Mouse (Mus musculus): Measurements from ENCODE around the gene Alox8. TPM values are rescaled to one million over a fixed set of nuclear protein-coding genes. Genes with fewer than 3 reads are reported as not detected.

Alox8 gene
- total RNA-seq (2014; fragmentation: Nextera tagmentation) (not detected in 2 replicates), total RNA-seq (2017) (0.06 and 0.49 TPM in 2 replicates), polyA plus RNA-seq (2012) (not detected in 2 replicates)

DNA sequence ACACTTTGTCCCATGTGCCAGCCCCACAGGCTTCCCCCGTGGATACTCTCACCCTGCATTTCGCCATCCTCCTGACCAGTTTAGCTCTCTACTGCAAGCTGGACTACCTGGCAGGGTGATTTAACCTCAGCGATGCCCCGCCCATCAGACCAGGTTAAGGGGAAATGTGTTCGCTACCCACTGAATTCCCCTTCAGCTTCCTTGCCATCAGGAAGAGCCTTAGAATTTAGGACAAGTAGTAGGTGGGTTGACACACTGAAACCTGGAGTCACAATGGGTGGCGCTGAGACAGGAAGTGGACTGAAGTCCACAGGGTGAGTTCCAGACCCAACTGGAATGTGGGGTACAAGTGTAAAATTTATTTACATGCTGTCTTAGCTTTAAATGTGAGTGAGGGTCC is at the start of gene Alox8:
Gene Alox8 (minus strand): TSS at position 101 of the 400 bp plus-strand sequence.
- no peak for DNase-seq (ENCODE audit: low spot score)
- Histone ChIP-seq H3K9me3 (replicated peaks) (no peaks in the 10 kb centered on the region), H3K4me3 (ENCODE audit: low read depth, low read length) (no peak within 1 kb of the TSS), H3K36me3 (replicated peaks) (no peaks in the 10 kb centered on the region), H3K4me1 (ENCODE audit: insufficient read depth, low read depth, low read length) (no peaks in the 10 kb centered on the region; the same call in 1 of the 2 replicates), H3K27me3 (ENCODE audit: insufficient read depth, low read length) (peaks cover 48% of the 10 kb centered on the region)
- TF ChIP-seq GATA2 (IDR thresholded peaks at IDR 0.05; ENCODE audit: borderline replicate concordance, low read depth, low read length) (no peak), POLR2AphosphoS5 (IDR thresholded peaks at IDR 0.05; ENCODE audit: insufficient replicate concordance, low read depth, low read length) (no peak), TAL1 (conservative IDR thresholded peaks at IDR 0.05; ENCODE audit: low read depth, low read length) (no peak), CTCF (IDR thresholded peaks at IDR 0.05; ENCODE audit: low read depth, low read length) (no peak), GATA1 (IDR thresholded peaks at IDR 0.05; ENCODE audit: borderline replicate concordance, low read length) (no peak)
- ATAC-seq (ENCODE audit: extremely low read depth, insufficient number of reproducible peaks, low FRiP score, poor library complexity, severe bottlenecking) = no peak

DNA sequence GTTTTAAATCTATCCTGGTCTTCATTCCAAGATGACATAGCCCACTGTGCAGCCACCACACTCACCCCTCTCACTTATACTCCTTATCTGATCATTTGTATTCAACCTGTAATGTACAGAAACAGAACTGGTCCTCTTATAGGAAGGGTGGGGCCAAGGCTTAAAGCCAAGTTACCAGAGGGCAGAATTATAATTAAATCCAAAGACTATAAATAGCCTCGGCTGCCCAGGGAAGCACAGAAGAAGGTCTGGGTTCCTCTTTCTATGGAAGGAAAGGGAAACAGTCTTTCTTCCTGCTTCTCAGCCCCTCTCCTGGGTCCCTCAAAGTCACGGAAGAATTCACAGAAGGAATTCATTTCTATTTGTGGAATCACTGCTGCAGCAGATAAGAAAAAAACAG is 48.0 kb upstream of the Alox8 start:
- TF ChIP-seq POLR2AphosphoS5 (IDR thresholded peaks at IDR 0.05; ENCODE audit: insufficient replicate concordance, low read depth, low read length) = no peak
- no peak for DNase-seq (ENCODE audit: low spot score)
- H3K9me3 ChIP-seq (replicated peaks) = no peaks in the 10 kb centered on the region
- no peak overlapping the region for H3K4me3 ChIP-seq (ENCODE audit: low read depth, low read length)
- no peak for ATAC-seq (ENCODE audit: extremely low read depth, insufficient number of reproducible peaks, low FRiP score, poor library complexity, severe bottlenecking)
- H3K27me3 ChIP-seq (ENCODE audit: insufficient read depth, low read length) = peaks cover 25% of the 10 kb centered on the region
- no peaks in the 10 kb centered on the region for H3K36me3 ChIP-seq (replicated peaks)
- H3K4me1 ChIP-seq (ENCODE audit: insufficient read depth, low read depth, low read length) = no peaks in the 10 kb centered on the region

DNA sequence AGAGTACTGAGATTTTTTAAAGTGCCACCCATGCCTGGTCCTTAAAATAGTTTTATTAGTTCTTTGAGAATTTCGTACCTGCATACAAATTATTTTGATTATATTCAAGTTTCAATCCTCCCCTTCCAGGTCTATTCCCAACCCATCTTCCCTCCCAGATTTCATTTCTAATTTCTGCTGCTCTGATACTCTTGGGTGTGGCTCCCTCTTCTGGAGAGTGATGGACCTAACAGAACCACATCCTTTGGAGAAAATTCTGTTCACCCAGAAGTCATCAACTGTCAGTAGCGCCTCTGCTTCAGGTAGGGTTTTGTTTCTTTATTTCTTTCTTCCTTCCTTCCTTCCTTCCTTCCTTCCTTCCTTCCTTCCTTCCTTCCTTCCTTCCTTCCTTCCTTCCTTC is 47.3 kb upstream of the Alox8 start:
- no peak for DNase-seq (ENCODE audit: low spot score)
- no peak for ATAC-seq (ENCODE audit: extremely low read depth, insufficient number of reproducible peaks, low FRiP score, poor library complexity, severe bottlenecking)
- Histone ChIP-seq H3K4me3 (ENCODE audit: low read depth, low read length) (no peak overlapping the region), H3K27me3 (ENCODE audit: insufficient read depth, low read length) (peaks cover 25% of the 10 kb centered on the region), H3K4me1 (ENCODE audit: insufficient read depth, low read depth, low read length) (no peaks in the 10 kb centered on the region), H3K9me3 (replicated peaks) (no peaks in the 10 kb centered on the region), H3K36me3 (replicated peaks) (no peaks in the 10 kb centered on the region)
- TF ChIP-seq POLR2AphosphoS5 (IDR thresholded peaks at IDR 0.05; ENCODE audit: insufficient replicate concordance, low read depth, low read length) (no peak), TAL1 (conservative IDR thresholded peaks at IDR 0.05; ENCODE audit: low read depth, low read length) (no peak), GATA1 (IDR thresholded peaks at IDR 0.05; ENCODE audit: borderline replicate concordance, low read length) (no peak), CTCF (IDR thresholded peaks at IDR 0.05; ENCODE audit: low read depth, low read length) (no peak)

DNA sequence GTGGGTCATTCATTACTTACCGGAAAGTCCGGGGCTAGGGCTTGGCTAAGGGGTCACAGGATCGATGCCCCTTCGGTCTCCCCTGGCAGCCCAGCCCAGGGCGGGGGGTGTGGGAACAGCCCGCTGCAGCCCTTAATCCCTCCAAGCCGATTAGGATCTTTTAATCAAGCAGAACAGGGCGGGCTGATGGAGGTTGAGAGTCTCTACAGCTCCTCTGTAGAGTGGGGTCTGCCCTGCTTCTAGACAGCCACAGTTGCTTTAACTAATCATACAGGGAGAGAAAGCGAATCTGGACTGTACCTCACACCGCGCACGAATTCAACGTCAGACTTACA is 39.2 kb upstream of the Alox8 start, which contains the start of gene Gucy2e:
Gene Gucy2e (minus strand): TSS at position 111 of the 335 bp plus-strand sequence.
- H3K27me3 ChIP-seq (ENCODE audit: insufficient read depth, low read length) = peaks cover 23% of the 10 kb centered on the region

DNA sequence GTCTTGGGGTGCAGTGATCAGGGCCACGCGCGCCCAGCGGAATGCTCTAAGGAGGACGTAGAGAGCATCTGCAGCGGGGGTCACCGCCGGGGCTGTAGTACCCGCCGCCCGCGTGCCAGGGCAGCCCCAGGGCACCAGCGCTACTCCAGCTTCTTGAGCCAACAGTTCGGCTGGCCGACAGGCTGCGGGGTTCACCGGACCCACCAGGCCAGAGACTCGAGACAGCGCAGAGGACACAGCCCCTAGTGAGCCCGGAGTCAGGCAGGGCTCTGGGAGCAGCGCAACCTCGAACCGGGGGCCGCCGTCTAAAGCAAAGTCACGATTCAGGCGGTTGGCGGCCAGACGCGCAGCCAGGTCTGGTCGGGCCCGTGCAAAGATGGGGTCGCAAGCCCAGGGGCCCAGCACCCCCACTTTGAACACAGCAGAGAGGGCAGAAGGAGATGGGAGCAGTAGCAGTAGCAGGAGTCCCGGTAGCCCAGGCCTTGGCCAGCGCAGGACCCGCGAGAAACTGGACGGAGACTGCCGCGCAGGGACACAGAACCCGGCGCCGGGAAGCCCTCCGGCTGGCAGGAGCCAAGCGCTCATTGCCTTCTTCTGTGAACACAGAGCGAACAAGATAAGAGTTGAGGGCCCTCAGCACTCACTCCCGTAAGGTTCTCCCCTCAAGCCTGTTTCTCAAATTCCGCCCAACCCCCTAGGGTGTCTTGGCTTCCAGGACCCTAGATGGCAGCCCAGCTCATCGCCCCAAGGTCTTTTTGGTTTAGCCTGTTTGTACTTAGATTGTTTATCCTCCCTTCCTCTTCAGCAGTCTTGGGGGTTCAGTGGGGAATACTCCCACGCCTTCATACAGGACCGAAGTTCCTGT is 38.6 kb upstream of the Alox8 start:
- Histone ChIP-seq H3K4me3 (ENCODE audit: low read depth, low read length) (no peak overlapping the region), H3K4me1 (ENCODE audit: insufficient read depth, low read depth, low read length) (no peaks in the 10 kb centered on the region; the same call in 1 of the 2 replicates), H3K27me3 (ENCODE audit: insufficient read depth, low read length) (peaks cover 27% of the 10 kb centered on the region; the same call in 1 of the 2 replicates), H3K9me3 (replicated peaks) (peaks cover 6% of the 10 kb centered on the region), H3K36me3 (replicated peaks) (no peaks in the 10 kb centered on the region)
- DNase-seq (ENCODE audit: low spot score) = no peak
- TF ChIP-seq POLR2AphosphoS5 (IDR thresholded peaks at IDR 0.05; ENCODE audit: insufficient replicate concordance, low read depth, low read length) (no peak), CTCF (IDR thresholded peaks at IDR 0.05; ENCODE audit: low read depth, low read length) (no peak), GATA2 (IDR thresholded peaks at IDR 0.05; ENCODE audit: borderline replicate concordance, low read depth, low read length) (no peak), GATA1 (IDR thresholded peaks at IDR 0.05; ENCODE audit: borderline replicate concordance, low read length) (no peak)
- ATAC-seq (ENCODE audit: extremely low read depth, insufficient number of reproducible peaks, low FRiP score, poor library complexity, severe bottlenecking) = no peak

More for the DNA sequence above, 39.2 kb upstream of the Alox8 start, which contains the start of gene Gucy2e:
- ATAC-seq (ENCODE audit: extremely low read depth, insufficient number of reproducible peaks, low FRiP score, poor library complexity, severe bottlenecking) (no peak), DNase-seq (ENCODE audit: low spot score) (no peak)
- TF ChIP-seq CTCF (IDR thresholded peaks at IDR 0.05; ENCODE audit: low read depth, low read length) (no peak), GATA1 (IDR thresholded peaks at IDR 0.05; ENCODE audit: borderline replicate concordance, low read length) (no peak), GATA2 (IDR thresholded peaks at IDR 0.05; ENCODE audit: borderline replicate concordance, low read depth, low read length) (no peak), TAL1 (conservative IDR thresholded peaks at IDR 0.05; ENCODE audit: low read depth, low read length) (no peak), POLR2AphosphoS5 (IDR thresholded peaks at IDR 0.05; ENCODE audit: insufficient replicate concordance, low read depth, low read length) (no peak)
- Histone ChIP-seq H3K4me1 (ENCODE audit: insufficient read depth, low read depth, low read length) (no peaks in the 10 kb centered on the region; the same call in 1 of the 2 replicates), H3K4me3 (ENCODE audit: low read depth, low read length) (no peak within 1 kb of the TSS), H3K36me3 (replicated peaks) (no peaks in the 10 kb centered on the region), H3K9me3 (replicated peaks) (peaks cover 6% of the 10 kb centered on the region)

DNA sequence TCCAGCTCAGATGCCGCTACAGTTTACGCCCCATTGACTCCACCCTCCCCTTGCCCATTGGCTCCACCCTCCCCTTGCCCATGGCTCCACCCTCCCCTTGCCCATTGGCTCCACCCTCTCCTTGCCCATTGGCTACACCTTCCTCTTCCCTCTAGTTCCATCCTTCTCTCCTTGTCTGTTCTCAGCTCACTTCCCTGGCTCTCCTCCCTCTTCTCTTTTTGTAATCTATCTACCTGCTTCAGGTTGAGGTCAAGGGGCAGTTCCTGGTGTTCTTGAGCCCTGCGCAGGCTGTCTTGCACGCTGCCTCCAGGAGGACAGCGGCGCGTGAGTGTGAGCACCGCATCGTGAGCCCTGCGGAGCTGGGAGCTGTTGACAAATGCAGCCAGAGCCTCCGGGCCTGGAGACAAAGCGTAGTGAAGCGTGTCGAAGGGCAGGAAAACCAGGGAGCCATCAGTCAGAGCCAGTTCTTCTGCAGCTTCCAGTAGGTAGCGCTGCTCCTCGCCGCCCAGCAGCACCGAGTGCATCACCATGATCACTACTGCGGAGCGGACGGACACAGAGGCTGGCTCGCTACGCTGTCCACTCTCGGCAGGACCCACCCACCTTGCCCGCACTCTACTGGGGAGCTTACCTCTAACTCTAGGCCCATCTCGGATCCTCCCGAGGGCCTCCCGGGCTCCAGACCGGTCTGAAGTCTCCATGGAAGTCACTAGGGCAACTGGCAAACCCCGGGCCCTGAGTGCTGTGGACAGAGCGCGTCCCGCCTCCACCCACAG is 37.8 kb upstream of the Alox8 start:
- DNase-seq (ENCODE audit: low spot score) (no peak), ATAC-seq (ENCODE audit: extremely low read depth, insufficient number of reproducible peaks, low FRiP score, poor library complexity, severe bottlenecking) (no peak)
- H3K4me3 ChIP-seq (ENCODE audit: low read depth, low read length) = no peak overlapping the region
- no peaks in the 10 kb centered on the region for H3K36me3 ChIP-seq (replicated peaks)
- TF ChIP-seq TAL1 (conservative IDR thresholded peaks at IDR 0.05; ENCODE audit: low read depth, low read length) (no peak), GATA1 (IDR thresholded peaks at IDR 0.05; ENCODE audit: borderline replicate concordance, low read length) (no peak), GATA2 (IDR thresholded peaks at IDR 0.05; ENCODE audit: borderline replicate concordance, low read depth, low read length) (no peak), POLR2AphosphoS5 (IDR thresholded peaks at IDR 0.05; ENCODE audit: insufficient replicate concordance, low read depth, low read length) (no peak), CTCF (IDR thresholded peaks at IDR 0.05; ENCODE audit: low read depth, low read length) (no peak)
- no peaks in the 10 kb centered on the region; the same call in 1 of the 2 replicates for H3K4me1 ChIP-seq (ENCODE audit: insufficient read depth, low read depth, low read length)
- H3K9me3 ChIP-seq (replicated peaks) = peaks cover 6% of the 10 kb centered on the region
- peaks cover 27% of the 10 kb centered on the region; the same call in 1 of the 2 replicates for H3K27me3 ChIP-seq (ENCODE audit: insufficient read depth, low read length)
